Mouse (Mus musculus) spleen, embryonic (tissue): ENCODE measurements at regions not wholly inside any gene's neighbourhood (a gene's known extent, or its start where the extent isn't known, plus 50 kb on each side); places are given as distances from the start of the nearest gene placed in this dataset.

ENCODE experiments used
- CTCF ChIA-PET: fragments of 350-600 bp; sonication (Branson Sonifier 250); formaldehyde crosslinking; loops from one replicate; lab custom pipeline; 2022; lab: Charles Lee

DNA sequence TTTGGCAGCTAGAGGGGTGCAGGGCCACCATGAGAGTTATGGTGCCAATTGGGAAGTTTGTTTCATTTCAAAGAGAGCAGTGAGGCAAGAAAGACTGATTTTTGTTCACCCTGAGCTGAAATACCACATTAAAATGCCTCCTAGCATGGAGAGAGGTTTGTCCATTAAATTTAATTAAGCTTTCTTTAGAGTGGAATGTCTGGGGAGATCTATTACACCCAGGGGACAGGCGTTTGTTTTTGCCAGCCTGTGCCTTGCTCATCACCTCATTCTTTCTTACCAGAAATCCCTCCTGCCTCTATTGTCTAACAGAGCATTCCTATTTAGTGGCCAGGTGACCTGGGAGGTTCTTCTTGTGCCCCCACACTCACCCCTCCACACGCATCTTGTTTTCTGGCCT is 55.2 kb upstream of the Rcn1 start:
- CTCF ChIA-PET, result no interaction called here

DNA sequence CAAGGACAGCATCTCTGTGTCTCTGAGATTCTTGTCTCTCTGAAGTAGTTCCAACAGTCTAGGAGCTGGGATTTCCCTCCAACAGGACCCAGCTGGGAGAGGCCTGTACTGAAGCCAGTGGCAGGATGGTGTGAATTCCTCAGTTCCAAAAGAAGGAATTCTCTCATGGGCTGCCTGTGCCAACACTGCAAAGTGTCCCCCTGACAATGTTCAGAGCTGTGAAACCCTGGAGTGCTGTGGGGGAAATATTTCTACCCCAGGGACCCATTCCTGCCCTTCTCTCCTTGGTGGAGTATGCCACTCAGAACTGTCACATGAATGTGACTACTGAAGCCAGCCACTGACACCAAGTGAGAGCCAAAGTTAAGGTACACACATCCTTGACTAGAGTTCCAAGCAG is 55.7 kb upstream of the Rcn1 start:
- CTCF ChIA-PET, result no interaction called here

DNA sequence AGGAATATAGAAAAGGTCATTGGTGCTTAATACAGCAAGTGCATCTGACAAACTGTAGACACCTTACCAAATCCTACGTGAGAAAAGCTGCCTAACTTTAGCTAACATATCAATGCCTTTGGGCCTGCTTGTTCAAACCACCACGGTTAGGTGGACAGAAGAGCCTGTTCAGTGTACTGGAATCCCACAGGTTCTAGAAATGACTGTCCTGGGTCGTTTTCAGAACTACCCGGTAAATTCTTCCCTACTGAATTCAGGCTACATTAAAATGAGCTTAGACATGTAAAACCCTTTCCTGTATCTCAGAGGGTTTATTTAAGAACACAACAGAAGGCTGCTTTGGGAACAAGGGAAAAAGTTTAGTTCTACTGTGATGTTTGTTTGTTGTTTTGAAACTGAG is 59.5 kb upstream of the Rcn1 start:
- CTCF ChIA-PET, result no interaction called here

DNA sequence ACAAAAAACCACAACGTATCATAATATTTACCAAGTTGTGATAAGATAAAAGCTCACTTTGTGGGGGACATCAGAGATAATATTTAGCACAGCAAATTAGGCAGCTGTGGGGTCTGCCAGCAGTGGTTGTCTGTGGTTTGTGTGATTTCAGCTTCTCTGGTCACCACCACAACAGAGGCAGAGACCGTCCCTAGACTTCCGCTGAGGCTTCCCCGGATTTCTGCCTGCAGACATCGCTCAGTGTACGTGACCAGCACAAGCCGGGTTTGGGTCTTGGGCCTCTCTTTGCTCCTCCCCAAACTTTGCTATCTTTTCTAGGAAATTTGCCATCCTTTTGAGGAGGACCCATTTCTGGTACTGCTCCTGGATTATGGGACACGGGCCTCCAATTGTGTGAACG is 60.4 kb upstream of the Rcn1 start:
- CTCF ChIA-PET, result no interaction called here

DNA sequence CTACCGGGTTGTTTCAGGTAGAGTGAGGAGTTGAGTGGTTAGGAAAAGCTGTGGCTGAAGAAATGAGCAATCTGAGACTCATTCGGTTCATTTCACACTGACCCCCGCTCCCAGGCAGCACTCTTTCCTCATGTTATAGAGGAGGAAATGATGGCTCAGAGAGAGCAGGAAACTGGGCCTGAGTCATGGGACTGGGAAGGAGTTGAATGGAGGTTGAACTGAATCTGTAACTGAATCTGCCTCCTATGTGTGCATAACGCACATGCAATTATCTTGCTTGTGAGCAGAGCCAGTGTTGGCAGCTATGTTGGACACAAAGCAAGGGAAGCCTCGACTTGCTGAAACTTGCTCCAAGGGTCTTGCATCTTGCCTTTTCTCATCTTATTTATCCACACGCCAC is 66.5 kb upstream of the Rcn1 start:
- CTCF ChIA-PET, result no interaction called here

DNA sequence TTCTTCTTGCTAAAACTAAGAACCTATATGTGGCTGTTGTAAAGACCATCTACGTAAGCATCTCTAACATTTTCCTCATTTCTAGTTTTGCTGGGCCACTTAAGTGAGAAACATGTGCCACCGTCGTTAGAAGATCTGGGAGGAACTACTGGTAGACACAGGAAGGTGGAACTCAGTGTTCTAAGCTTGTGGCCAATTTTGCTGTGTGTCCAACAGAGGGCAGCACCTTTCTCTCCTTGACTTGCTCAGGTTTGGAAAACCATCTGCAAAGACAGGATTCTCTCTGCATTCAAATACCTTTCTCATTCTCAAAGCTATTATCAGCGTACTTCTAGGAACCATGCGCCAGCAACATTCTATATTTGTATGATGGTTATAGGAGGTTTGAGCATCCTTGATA is 69.8 kb upstream of the Rcn1 start:
- CTCF ChIA-PET, result no interaction called here

DNA sequence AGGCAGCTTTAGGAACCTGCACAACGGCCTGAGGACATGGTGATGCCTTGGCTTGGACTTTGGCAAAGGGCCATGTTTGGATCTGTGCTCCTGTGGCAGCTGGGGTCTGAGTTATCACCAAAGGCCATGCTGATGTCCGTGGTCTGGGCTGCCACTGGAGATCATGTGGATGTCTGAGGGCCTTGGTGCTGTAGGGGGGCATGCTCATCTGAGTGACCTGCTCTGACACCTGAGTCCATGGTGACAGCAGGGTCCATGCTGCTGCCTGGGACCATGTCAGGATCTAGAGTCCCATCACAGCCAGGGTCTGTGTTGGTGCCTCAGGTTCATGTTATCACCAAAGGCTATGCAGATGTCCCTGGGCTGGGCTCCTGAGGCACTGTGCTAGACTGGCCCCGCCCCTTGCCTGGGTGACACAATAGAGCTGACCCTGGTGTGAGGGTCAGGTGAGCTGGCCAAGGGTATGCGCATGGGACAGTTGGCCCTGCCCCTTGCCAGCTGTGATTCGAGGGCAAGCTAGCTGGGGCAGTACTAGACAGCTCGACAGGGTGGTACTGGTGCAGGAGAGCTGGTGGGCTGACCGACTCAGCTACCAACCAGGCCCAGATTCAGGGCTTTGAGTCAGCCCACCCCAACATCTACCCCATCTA is 77.0 kb upstream of the Rcn1 start:
- CTCF ChIA-PET, result no interaction called here

DNA sequence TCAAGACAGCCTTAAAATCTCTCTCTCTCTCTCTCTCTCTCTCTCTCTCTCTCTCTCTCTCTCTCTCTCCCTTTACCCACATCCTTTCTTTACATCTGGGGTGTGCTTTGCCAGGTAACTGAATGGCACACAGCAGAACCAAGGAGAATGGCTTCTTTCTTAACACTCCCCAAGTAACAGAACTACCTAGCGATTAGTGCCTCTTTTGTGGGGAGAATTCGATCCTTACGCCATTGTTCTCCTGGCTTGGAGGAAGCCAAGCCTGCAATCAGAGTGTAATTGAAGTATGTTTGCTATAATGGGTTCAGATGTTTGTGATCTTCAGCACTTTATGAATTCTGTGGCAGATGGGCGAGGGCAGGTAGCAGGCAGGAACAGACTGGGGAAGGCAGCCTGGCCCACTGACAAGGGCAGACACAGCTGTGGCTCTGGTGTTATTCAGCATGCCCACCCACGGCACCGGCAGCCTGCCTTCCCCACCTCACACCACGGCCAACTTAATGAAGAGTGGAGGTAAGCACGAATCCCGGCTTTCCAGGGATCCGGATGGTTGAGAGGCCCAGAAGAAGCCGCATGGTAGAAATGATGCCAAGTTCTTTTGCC is 83.0 kb upstream of the Rcn1 start:
- CTCF ChIA-PET, result no interaction called here

DNA sequence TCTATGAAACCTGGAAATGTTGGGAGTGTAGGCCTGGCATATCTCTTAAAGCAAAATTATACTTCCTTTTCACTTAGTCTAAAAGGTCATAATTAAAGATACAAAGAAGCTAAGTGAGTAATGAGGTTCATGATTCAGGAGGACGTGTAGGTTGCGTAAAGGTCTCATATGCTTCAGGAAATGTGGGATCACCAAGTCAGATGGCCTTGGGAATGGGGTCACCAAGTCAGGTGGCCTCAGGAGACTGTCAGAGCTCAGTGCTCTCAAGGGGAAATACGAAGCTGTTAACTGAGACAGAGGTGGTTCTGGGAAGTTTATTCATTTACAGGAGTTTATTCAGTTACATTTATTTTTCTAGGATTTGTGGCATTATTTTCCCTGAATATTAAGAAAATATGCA is 85.4 kb upstream of the Rcn1 start:
- CTCF ChIA-PET, result no interaction called here

DNA sequence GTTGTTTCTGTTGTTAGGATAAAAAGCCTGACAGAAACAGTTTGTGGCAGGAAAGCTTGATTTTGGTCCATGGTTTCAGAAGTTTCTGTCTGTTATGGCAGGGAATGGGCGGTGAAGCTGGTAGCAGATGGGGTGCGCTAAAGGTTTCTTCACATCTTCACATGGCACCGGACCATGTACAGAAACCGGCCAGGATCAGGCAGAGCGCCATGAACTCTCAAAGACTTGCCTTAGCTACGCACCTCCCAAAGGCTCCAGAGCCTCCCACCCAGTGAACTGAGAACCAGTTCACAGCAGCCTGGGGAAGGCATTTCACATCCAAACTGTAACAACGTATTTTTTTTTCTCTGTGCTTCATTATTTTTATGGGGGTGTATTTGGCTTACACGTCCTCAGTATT is 86.2 kb upstream of the Rcn1 start:
- CTCF ChIA-PET, result no interaction called here

DNA sequence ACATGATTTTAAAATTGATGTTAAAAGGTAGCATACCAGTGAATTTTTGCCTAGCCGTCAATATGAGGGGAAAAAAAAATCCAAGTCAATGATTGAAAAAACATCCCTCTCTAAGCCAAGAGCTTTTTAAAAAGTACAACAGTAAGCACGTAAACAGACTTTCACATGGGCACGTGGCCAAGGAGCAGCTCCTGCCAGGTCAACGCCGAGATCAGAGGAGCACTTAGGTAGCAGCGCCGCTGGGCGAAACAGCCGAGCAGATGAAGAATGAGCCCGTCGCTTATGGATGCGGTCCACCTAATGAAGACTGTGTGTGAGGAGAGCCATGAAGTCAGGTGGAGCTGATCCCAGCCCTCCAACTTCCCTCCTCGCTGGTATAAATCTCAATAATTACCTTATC is 96.7 kb upstream of the Rcn1 start:
- CTCF ChIA-PET, result no interaction called here

DNA sequence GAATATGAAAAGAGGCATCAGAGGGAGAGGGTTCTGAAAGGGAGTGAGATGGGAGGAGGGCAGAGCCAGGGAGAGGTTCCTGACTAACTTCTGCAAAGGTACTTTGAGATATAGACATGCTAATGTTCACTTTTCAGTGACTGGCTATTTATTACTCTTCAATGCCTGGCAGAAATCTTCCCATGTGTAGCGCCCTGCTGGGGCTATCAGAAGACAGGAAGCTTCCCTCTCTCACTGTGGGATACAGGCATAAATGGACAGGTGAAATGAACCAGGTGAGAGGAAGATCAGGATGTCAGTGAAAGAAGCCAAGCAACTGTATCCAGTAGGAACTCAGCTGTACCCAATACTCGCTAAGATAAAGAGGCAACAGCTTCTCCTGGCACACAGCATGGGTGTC is 105.1 kb upstream of the Rcn1 start:
- CTCF ChIA-PET, result no interaction called here

DNA sequence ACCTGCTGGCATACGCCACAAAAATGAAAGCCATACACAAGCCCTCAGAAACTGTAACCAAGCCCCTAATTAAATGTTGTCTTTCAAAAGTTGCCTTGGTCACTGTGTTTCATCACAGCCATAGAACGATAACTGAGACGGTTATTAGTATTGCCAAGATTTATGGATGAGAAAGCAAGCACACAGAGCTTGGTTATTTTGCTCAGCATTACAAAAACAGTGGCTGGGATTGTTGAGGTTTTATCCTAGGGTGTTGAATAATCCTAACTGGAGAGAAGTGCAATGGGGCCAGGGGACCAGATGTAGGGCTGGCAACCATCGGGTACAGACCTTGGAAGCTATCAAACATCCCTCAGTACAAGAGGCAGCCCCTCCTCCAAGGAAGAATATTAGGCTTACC is 106.4 kb upstream of the Rcn1 start:
- CTCF ChIA-PET, result no interaction called here

DNA sequence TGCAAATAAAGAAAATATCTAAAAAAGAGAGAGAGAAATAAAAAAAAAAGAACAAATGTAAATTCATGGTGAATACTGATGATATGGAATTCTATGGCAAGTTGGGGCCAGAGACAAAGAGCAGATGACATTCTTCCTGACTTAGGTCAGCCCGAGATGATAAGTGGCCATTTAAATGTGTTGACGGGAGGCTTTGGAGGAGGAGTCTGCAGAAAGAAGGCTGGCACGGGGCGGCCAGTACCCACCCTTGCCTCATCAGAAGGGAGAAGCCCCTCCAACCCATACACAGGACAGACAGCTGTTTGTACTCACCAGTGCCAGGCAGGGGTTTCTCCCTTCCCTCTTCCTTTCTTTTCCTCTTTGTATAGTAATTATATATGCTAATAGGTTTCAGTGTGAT is 108.0 kb upstream of the Rcn1 start:
- CTCF ChIA-PET, result no interaction called here

DNA sequence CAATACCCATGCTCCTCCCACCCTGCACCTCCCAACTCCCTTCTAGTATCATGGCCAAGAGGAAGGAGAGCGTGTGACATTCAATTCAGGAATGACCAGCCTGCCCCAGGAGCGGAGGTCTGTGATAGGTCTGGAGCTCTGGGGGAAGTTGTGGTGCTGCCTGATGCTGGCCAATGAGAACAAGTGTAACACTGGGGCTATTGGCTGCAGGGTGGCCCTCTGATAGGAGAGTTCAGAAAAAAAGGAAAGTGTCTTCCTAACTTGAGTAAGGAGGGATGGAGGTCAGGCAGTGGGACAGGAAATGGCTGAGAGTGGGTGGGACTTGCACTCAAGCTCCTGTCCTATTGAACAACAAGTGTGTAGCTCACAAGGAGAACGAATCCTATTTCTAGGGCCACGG is 111.7 kb upstream of the Rcn1 start:
- CTCF ChIA-PET, result no interaction called here

DNA sequence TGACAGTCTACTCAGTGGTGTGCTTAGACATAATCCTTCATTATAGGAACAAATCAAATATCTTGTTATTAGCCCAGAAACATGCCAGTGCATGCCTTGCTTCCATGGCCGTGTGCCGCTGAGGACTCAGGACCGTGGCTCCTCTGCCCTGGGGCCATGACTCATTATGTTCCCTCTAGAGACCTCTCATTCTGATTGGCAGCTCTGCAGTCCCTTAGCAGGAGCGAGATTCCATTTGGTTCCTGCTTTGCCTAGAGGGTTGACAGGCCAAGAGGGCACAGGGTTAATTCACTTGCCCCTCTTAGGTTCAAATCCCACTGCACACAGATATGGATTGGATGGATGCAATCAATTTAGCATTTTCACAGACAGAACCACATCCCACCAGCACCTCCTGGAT is 112.6 kb upstream of the Rcn1 start:
- CTCF ChIA-PET, result no interaction called here

DNA sequence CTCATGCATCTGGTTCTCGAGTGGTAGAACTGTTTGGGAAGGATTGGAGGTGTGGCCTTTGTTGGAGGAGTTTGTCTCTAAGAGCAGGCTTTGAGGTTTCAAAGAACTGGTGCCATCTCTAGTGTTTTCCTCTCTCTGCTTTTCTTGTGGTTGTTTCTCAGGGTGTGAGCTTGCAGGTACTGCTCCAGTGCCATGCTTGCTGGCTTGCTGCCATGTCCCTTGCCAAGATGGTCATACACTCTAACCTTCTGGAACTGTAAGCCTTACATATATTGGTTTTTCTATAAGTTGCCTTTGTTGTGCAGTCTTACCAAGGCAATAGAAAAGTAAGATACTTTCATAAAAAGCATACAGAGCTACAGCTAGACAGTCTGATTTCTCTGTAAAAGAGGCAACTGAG is 115.1 kb upstream of the Rcn1 start:
- CTCF ChIA-PET, result no interaction called here

DNA sequence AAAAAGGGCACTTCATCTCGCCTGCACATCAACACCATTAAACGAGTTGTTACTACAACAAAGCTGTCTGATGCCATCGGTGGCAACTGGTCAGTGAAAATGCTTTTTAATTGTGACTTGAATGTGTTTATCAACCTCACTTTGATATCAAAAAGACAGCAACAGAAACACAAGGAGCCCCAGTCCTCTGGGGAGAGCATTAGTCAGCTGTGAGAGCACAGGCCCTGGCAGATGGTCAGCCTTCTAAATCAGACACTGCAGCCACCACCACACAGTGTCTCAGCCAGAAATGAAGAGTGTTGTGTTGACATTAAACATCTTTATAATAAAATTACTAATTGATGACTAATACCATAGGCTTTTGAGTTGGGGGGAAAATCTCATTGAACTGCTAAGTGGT is 115.8 kb upstream of the Rcn1 start:
- CTCF ChIA-PET, result no interaction called here

DNA sequence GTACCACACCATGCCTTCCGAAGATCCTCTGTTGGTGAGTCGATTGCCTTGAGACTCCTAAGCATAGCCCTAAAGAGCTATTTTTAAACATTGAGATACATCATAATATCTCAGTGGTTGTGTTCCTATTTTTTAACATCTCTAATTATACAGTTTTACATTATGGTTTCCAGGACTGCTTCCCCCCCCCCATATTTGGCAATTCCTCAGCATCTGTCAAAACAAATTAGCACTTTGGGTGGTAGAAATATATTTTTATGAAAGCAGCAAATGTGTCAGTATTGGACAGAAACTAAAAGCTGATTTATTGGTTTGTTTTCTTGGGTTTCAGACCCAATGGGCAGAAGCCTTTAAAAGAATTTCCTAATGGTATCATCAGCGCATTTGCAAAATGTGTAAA is 116.2 kb upstream of the Rcn1 start:
- CTCF ChIA-PET, result no interaction called here

DNA sequence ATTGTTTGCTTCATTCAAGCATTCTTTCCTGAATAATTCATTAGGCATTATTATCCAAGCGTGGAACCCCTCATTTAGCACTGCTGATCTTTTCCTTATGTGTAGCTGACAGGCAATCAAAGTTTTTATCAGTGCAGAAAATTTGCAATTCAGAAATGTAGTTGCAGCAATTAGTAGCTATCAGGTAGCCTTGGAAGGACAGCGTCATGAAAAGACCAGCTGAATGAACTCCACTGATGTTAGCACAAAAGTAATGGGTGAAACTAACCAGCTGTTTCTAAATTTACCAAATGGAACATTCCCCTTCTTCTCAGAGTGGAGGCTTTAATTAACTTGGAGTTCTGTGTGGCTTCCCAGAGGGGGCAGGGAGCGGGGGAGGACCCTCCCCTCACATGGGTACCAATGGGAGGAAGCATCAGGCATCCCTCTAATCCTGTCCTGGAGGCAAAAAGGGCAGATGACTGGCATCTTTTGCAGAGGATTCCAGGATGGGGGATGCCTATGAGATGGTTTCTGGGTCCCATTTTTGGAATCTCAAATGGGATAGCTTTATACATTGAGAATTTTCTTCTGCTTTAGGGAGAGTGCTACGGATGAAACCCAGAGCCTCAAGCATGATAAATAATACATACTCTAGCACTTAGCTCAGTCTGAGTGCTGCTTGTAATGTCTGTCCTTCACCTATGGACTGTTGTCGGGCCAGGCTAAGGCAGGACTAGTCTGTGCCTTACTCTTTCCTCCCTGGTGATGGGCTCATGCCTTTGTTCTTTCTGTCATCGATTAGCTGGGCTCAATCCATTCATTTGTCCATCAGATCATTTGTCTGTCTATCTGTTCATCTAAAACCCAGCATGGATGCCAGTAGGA is 117.4 kb upstream of the Rcn1 start:
- CTCF ChIA-PET, result no interaction called here

DNA sequence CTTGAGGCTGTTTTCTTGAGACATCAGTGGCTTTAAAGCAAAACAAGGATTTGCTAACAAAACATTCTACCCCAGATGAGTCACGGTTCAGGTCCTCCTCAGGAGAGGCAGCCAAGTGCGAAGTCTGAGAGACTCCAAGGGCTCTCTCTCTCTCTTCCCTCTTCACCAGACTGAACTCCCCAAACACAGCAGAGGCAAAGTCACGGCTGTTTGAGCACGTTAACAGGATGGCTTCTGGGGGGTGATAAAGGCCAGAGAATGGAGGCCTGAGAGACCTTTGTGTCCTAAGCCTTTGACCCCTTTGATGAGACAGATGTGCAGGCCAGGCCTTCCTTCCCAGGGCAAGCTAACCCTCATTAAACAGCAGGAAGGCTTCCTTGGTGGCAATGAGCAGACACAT is 122.7 kb upstream of the Rcn1 start:
- CTCF ChIA-PET, result interaction anchor here (0.6 kb wide), 1 partner anchor 504 kb away, joined by 4 read pairs; no protein-coding TSS in a partner anchor

DNA sequence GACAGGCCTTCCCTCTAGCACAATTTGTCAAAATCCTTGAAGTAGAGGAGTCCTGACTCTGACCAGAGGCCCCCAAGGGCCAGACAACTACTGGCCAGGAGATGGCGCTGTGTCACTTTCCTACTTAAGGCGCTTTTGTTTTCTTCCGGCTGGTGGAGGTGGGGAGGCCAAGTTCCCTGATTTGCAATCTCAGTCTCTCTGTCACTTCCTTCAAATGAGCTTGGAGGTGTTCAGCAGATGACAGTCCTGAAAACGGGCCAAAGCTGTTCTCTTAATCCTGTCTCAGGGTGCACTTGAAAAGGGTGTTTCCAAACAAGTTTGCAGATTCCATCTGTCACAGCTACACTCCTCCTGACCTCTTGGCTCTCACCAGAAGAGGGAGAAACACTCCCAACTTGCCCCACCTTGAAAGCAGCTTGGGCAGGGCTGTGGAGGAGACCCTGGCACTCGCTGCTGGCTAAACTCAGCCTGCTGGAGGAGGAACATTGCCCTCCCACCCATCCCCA is 124.2 kb upstream of the Rcn1 start:
- CTCF ChIA-PET, result no interaction called here

DNA sequence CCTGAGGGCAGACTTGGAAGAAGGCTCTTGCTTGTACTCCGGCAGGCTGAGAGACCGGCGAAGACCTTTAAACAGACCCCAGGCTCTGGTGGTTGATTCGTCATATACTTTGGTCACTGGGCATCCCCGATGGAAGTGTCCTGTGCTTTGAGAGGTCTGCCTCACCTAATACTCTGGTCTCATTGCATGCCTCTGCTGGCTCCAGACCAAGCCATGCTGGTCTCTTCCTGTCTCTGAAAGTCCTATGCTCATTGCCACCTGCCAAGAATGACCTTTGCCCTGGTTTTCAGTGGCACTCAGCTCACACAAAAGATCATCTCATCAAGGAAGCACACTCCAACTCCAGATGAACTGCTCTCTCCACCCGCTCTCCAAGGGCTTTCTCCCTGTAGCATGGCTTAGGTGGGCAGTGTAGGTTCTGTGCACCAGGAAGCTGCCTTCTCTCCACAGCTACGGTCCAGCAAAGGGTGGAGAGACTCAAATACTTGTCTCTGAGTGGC is 126.0 kb upstream of the Rcn1 start:
- CTCF ChIA-PET, result no interaction called here
